ENCODE assay signal across 20 mouse cellular contexts in genomic region chr13:20416691-20417660, GRCm38 (mm10).
DNase-seq lines count a peak whose midpoint lies in the region; ATAC-seq and TF ChIP-seq lines count a peak whose summit lies in the region.
"Had no signal": no experiment of that assay in that cellular context is flagged by ENCODE, and none has a peak within 500 bp of the region (broad histone marks: within the 10 kb centered on the region; RNA-seq: fewer than 3 reads in every experiment).

No protein-coding gene starts in this region.

- H3ac ChIP-seq in myocyte (ENCODE audit: control insufficient read depth, insufficient read length), result no peak overlapping the region

- no peak overlapping the region for H3K4me2 ChIP-seq in midbrain, embryonic 11.5 days
- no peak overlapping the region for H3K4me2 ChIP-seq in midbrain, embryonic 15.5 days
- H3K4me2 ChIP-seq in myocyte (ENCODE audit: low read depth), result peak overlapping the region; percentile 7
- H3K4me2 ChIP-seq: heart, embryonic 11.5 days; hindbrain, embryonic 12.5 days had no signal

- no peak for ATAC-seq in midbrain, embryonic 11.5 days (ENCODE audit: low FRiP score)
- no peak; the same call in 1 of the 2 replicates for ATAC-seq in midbrain, embryonic 15.5 days (replicated peaks)
- ATAC-seq: CD4-positive, CD25-positive, alpha-beta regulatory T cell, adult 4 months; forebrain, embryonic 16.5 days; hindbrain, embryonic 16.5 days had no signal

- no peaks in the 10 kb centered on the region for H3K9me3 ChIP-seq in midbrain, embryonic 11.5 days (ENCODE audit: control insufficient read depth, low read length)
- no peaks in the 10 kb centered on the region for H3K9me3 ChIP-seq in midbrain, embryonic 15.5 days
- H3K9me3 ChIP-seq: forebrain, embryonic 10.5 days; hindbrain, embryonic 12.5 days had no signal

- H3K4me1 ChIP-seq in midbrain, embryonic 11.5 days (ENCODE audit: control insufficient read depth, insufficient read depth, low read length), result no peaks in the 10 kb centered on the region
- H3K4me1 ChIP-seq in midbrain, embryonic 15.5 days, result no peaks in the 10 kb centered on the region
- H3K4me1 ChIP-seq: forebrain, embryonic 10.5 days; hindbrain, embryonic 12.5 days had no signal

- H3K9ac ChIP-seq in midbrain, embryonic 11.5 days (ENCODE audit: low read length), result no peak overlapping the region
- H3K9ac ChIP-seq in midbrain, embryonic 15.5 days, result no peak overlapping the region
- H3K9ac ChIP-seq: hindbrain, embryonic 12.5 days had no signal

- no peaks in the 10 kb centered on the region for H3K79me2 ChIP-seq in myocyte (ENCODE audit: control insufficient read depth, insufficient read depth)

- no peak overlapping the region for H3K27ac ChIP-seq in midbrain, embryonic 11.5 days (ENCODE audit: low read depth, low read length)
- no peak overlapping the region for H3K27ac ChIP-seq in midbrain, embryonic 15.5 days
- H3K27ac ChIP-seq: forebrain, embryonic 10.5 days; gastrocnemius, adult 2 months had no signal

- no peaks in the 10 kb centered on the region for H3K36me3 ChIP-seq in midbrain, embryonic 11.5 days (ENCODE audit: control insufficient read depth, insufficient read depth, low read length)
- no peaks in the 10 kb centered on the region for H3K36me3 ChIP-seq in midbrain, embryonic 15.5 days (replicated peaks)
- H3K36me3 ChIP-seq in myocyte (ENCODE audit: control insufficient read depth, insufficient read depth), result no peaks in the 10 kb centered on the region
- H3K36me3 ChIP-seq: forebrain, embryonic 10.5 days; hindbrain, embryonic 12.5 days had no signal

- TF ChIP-seq POLR2A in brain, embryonic 14.5 days (IDR thresholded peaks at IDR 0.05; ENCODE audit: borderline replicate concordance, extremely low read depth, insufficient read depth, insufficient read length, poor library complexity, severe bottlenecking), result no peak
- no peak for TF ChIP-seq POLR2A in myocyte (IDR thresholded peaks at IDR 0.05; ENCODE audit: insufficient read length, low read depth)

- no peak for TF ChIP-seq CTCF in brain, embryonic 14.5 days (IDR thresholded peaks at IDR 0.05; ENCODE audit: borderline replicate concordance, extremely low read depth, insufficient read depth, insufficient read length)

- DNase-seq in midbrain, embryonic 11.5 days (ENCODE audit: low spot score, missing footprints), result peak; percentile 77
- peak; percentile 65 for DNase-seq in brain, embryonic 14.5 days (ENCODE audit: low read depth)
- no peak for DNase-seq in lung, postnatal 14 days
- no peak for DNase-seq in adrenal gland, postnatal 10 days
- DNase-seq: adrenal gland, adult 2 months; adrenal gland, postnatal 25 days; cerebellum, adult 18-20 months; cerebellum, adult 9-10 months; cerebellum, postnatal 14 days; gastrocnemius, adult 2 months; gastrocnemius, postnatal 14 days; heart, adult 11 months had no signal

- WGBS in midbrain, embryonic 11.5 days, result 82% methylated on average over 5 of the region's 5 CpGs
- WGBS in midbrain, embryonic 15.5 days, result 81% methylated on average over 5 of the region's 5 CpGs

- H3K4me3 ChIP-seq in midbrain, embryonic 11.5 days (ENCODE audit: low read depth, low read length), result no peak overlapping the region
- no peak overlapping the region for H3K4me3 ChIP-seq in midbrain, embryonic 15.5 days
- H3K4me3 ChIP-seq in myocyte, result no peak overlapping the region
- H3K4me3 ChIP-seq: forebrain, embryonic 10.5 days; gastrocnemius, adult 2 months; hindbrain, embryonic 12.5 days had no signal

- H3K27me3 ChIP-seq in midbrain, embryonic 11.5 days (ENCODE audit: control insufficient read depth, insufficient read depth, low read length), result no peaks in the 10 kb centered on the region
- H3K27me3 ChIP-seq in midbrain, embryonic 15.5 days (replicated peaks), result no peaks in the 10 kb centered on the region
- H3K27me3 ChIP-seq in myocyte (ENCODE audit: control insufficient read depth, insufficient read depth, insufficient read length), result no peaks in the 10 kb centered on the region
- H3K27me3 ChIP-seq: hindbrain, embryonic 12.5 days had no signal

TF ChIP-seq in myocyte, 11 proteins besides CTCF, POLR2A, EP300 and RAD21:
- TF ChIP-seq USF1 (IDR thresholded peaks at IDR 0.05; ENCODE audit: low read depth) (no peak), SRF (IDR thresholded peaks at IDR 0.05; ENCODE audit: control insufficient read depth, insufficient read length, low read depth) (no peak), TCF3 (IDR thresholded peaks at IDR 0.05; ENCODE audit: insufficient read length, low read depth) (no peak), MYOG (IDR thresholded peaks at IDR 0.05; ENCODE audit: control insufficient read depth in 1 of 3, insufficient read depth in 1 of 3, insufficient read length in 2 of 3, low read depth in 2 of 3) (no peak), MYOD1 (IDR thresholded peaks at IDR 0.05; ENCODE audit: control insufficient read depth in 1 of 3, insufficient read length in 2 of 3, low read depth in 2 of 3) (no peak), TCF12 (IDR thresholded peaks at IDR 0.05; ENCODE audit: insufficient read depth, poor library complexity, severe bottlenecking) (no peak), REST (IDR thresholded peaks at IDR 0.05; ENCODE audit: insufficient read depth, insufficient read length) (no peak), CEBPB (IDR thresholded peaks at IDR 0.05; ENCODE audit: insufficient read depth, poor library complexity, severe bottlenecking) (peak; percentile 88)
TF ChIP-seq in myocyte: peak in this region for 1.

Comparison
In these comparisons a context has a peak if more than half of its experiments do, and no peak if none do; other contexts are left out.
1. DNase-seq: peak in midbrain, embryonic 11.5 days (single experiment) and brain, embryonic 14.5 days (single experiment); none in lung, postnatal 14 days (single experiment) and adrenal gland, postnatal 10 days (single experiment).